Mouse (Mus musculus): ENCODE results near the gene Atp11a. TPM values are rescaled to one million over a fixed set of nuclear protein-coding genes. Genes with fewer than 3 reads are reported as not detected.
A peak's percentile ranks its signal among the peaks of the same experiment; 100 is the strongest.

Atp11a gene
- 0.02 and 0.03 TPM in 2 replicates for polyA plus RNA-seq (2012)

DNA sequence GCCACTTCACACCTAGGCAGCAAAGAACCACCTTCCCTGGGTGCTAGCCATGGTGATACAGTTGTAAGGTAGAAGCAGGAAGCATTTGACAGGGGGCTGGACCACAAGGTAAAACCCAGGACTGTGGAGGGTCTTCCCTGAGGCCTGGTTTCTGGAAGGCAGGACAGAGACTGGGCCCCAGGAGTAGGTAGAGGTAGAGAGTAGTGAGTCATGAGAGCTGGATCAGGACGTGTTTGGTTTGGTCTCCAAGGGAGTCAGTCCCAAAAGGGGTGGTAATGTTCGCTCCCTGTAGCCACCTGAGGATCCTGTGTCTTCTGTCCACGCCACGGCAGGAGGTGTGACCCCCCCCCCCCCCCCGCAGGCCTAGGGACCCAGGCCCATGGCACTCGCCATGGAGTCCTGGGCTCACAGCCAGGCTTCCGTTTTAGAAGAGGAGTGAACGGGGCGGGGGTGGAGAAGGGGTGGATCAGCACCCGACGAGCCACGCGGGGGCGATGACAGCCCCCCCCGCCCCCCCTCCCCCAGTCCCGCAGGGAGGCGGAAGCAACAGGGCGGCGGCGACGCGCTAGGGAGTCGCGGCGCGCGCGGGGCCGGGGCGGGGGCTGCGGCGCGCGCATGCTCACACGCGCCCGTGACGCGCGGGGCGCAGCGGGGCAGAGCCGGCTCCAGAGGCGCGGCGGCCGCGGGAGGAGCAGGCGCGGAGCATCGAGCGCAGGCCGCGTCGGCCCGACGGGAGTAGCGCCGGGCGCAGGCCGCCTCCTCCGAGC is at the start of gene Atp11a:
Gene Atp11a (plus strand): TSS at position 624 of the 767 bp plus-strand sequence.
- Histone ChIP-seq H3K27me3 (ENCODE audit: control insufficient read depth) (peaks cover 45% of the 10 kb centered on the region), H3K4me1 (ENCODE audit: control insufficient read depth) (peaks cover 6% of the 10 kb centered on the region; the same call in 1 of the 2 replicates), H3K36me3 (ENCODE audit: control insufficient read depth) (no peaks in the 10 kb centered on the region), H3K9me3 (ENCODE audit: control insufficient read depth, low read length) (no peaks in the 10 kb centered on the region), H3K4me3 (replicated peaks) (peak within 1 kb of the TSS; percentile 52)
- TF ChIP-seq GATA1 (IDR thresholded peaks at IDR 0.05; ENCODE audit: low read length) = no peak
- TF ChIP-seq TAL1 (IDR thresholded peaks at IDR 0.05; ENCODE audit: low read length) = no peak

DNA sequence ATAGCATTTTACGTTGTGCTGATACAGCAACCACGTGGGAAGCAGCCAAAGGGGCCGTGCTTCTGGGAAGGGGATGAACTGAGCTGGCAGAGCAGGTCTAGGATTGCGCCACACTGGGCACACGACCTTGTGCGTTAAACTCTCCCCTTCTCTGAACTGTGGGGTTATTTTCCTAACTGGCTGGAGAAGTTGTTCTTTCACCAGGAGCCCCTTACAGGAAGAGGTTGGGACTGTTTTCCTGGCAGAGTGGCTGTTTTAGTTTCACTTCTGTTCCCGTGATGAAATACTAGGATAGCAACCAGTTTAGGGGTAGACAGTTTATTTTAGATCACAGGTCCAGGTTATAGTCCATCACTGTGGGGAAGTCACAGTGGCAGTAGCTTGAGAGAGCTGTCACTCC is 45.2 kb upstream of the Atp11a start:
- TF ChIP-seq TAL1 (IDR thresholded peaks at IDR 0.05; ENCODE audit: low read length) (no peak), GATA1 (IDR thresholded peaks at IDR 0.05; ENCODE audit: low read length) (no peak)
- H3K27me3 ChIP-seq (ENCODE audit: control insufficient read depth) = peaks cover 4% of the 10 kb centered on the region; the same call in 1 of the 2 replicates
- no peaks in the 10 kb centered on the region for H3K4me1 ChIP-seq (ENCODE audit: control insufficient read depth)
- no peaks in the 10 kb centered on the region for H3K9me3 ChIP-seq (ENCODE audit: control insufficient read depth, low read length)
- no peak overlapping the region for H3K4me3 ChIP-seq (replicated peaks)
- H3K36me3 ChIP-seq (ENCODE audit: control insufficient read depth) = no peaks in the 10 kb centered on the region

DNA sequence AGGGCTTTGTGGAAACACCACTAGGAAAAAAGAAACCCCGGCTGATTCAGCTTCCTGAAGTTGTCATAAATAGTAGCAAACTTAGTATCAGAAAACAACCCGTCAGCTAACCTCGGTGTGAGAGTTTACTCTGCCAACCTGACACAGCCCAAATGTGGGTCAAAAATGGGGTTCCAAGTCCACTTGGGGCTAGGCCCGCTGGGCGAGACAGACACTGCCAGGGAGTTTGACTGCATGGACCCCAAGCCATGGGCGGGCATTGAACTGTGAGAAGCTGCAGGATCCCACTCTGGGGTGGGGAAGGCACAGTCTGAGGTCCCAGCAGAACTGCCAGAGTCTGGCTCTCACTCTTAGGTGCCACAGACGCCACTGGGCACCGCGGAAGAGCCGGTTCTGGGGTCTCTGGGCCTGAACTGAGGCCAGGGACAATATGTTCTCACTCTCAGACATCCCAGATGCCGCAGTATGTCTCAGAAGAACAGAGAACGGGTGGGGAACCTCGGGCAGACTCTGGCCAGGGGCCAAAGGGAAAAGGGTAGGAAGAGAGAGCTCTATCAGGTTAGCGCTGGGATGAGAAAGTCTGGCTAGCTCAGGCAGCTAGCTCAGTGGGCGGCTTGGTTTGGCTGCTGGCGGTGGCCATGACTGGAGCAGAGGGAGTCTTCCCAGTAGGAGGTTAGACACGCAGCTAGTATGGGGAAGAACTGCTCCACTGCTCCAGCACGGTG is 40.8 kb upstream of the Atp11a start:
- Histone ChIP-seq H3K36me3 (ENCODE audit: control insufficient read depth) (no peaks in the 10 kb centered on the region), H3K27me3 (ENCODE audit: control insufficient read depth) (no peaks in the 10 kb centered on the region), H3K9me3 (ENCODE audit: control insufficient read depth, low read length) (no peaks in the 10 kb centered on the region), H3K4me1 (ENCODE audit: control insufficient read depth) (no peaks in the 10 kb centered on the region), H3K4me3 (replicated peaks) (no peak overlapping the region)
- TF ChIP-seq TAL1 (IDR thresholded peaks at IDR 0.05; ENCODE audit: low read length) = no peak
- no peak for TF ChIP-seq GATA1 (IDR thresholded peaks at IDR 0.05; ENCODE audit: low read length)

DNA sequence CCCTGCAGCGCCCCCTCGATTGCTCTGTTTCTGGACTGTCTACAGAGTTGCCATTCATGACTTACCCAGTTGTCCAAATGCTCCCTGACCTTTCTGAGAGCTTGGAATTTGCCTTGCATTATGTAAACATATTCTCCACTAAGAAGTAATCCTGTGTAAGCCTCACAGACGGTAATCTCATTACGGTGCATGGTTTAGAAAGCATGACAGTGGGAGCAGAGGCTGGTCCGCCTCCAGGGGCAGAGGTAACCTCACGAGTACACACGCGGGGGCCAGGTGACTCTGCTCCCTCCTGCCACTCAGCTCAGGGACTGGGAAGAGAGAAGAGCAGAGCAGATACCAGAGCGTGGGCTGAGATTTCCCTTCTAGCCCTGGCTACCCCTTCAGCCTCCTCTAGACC is 37.7 kb upstream of the Atp11a start:
- Histone ChIP-seq H3K27me3 (ENCODE audit: control insufficient read depth) (no peaks in the 10 kb centered on the region), H3K9me3 (ENCODE audit: control insufficient read depth, low read length) (no peaks in the 10 kb centered on the region), H3K4me1 (ENCODE audit: control insufficient read depth) (no peaks in the 10 kb centered on the region), H3K36me3 (ENCODE audit: control insufficient read depth) (no peaks in the 10 kb centered on the region), H3K4me3 (replicated peaks) (no peak overlapping the region)
- TF ChIP-seq TAL1 (IDR thresholded peaks at IDR 0.05; ENCODE audit: low read length) = no peak
- no peak for TF ChIP-seq GATA1 (IDR thresholded peaks at IDR 0.05; ENCODE audit: low read length)

DNA sequence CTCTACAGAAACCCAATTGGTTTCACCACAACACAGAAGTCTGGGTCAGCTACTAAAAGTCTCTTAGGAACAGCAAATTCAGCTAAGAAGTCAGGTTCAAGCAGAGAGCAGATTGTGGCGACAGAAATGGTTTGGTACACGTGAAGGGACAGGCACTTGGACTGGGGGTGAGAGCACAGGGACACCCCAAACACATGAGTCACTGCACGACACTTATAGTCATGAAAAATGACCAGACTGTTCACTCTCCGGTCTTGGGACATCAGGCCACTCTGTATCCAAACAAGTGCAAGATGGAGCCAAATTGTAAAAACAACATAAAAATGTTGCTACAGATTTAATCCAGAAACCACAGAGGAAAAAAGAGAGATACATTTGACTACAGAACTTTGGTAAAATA is 28.2 kb upstream of the Atp11a start:
- peaks cover 3% of the 10 kb centered on the region; the same call in 1 of the 2 replicates for H3K27me3 ChIP-seq (ENCODE audit: control insufficient read depth)
- no peak overlapping the region for H3K4me3 ChIP-seq (replicated peaks)
- H3K36me3 ChIP-seq (ENCODE audit: control insufficient read depth) = no peaks in the 10 kb centered on the region
- no peaks in the 10 kb centered on the region for H3K9me3 ChIP-seq (ENCODE audit: control insufficient read depth, low read length)
- H3K4me1 ChIP-seq (ENCODE audit: control insufficient read depth) = no peaks in the 10 kb centered on the region
- TF ChIP-seq TAL1 (IDR thresholded peaks at IDR 0.05; ENCODE audit: low read length) = no peak
- TF ChIP-seq GATA1 (IDR thresholded peaks at IDR 0.05; ENCODE audit: low read length) = no peak

DNA sequence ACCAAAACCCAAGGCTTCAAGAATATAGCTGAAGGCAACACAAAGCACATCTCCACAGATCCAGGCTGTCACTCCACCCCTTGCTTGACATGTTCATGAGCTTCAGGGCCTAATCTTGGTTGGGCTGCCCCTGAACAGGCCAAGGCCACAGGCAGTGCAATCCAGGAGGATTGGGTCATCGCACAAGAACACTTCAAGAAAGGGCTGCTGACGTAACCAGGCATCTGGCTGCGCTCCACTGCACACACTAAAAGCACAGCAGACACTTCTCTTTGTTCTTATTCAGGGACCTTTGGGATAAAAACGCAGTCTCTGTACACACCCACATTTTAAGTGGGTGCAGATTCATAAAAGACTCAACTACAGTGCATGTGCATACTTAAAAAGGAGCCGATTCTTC is 26.0 kb upstream of the Atp11a start:
- Histone ChIP-seq H3K27me3 (ENCODE audit: control insufficient read depth) (no peaks in the 10 kb centered on the region; the same call in 1 of the 2 replicates), H3K4me1 (ENCODE audit: control insufficient read depth) (no peaks in the 10 kb centered on the region), H3K9me3 (ENCODE audit: control insufficient read depth, low read length) (no peaks in the 10 kb centered on the region), H3K36me3 (ENCODE audit: control insufficient read depth) (no peaks in the 10 kb centered on the region), H3K4me3 (replicated peaks) (no peak overlapping the region)
- TF ChIP-seq GATA1 (IDR thresholded peaks at IDR 0.05; ENCODE audit: low read length) (no peak), TAL1 (IDR thresholded peaks at IDR 0.05; ENCODE audit: low read length) (no peak)

DNA sequence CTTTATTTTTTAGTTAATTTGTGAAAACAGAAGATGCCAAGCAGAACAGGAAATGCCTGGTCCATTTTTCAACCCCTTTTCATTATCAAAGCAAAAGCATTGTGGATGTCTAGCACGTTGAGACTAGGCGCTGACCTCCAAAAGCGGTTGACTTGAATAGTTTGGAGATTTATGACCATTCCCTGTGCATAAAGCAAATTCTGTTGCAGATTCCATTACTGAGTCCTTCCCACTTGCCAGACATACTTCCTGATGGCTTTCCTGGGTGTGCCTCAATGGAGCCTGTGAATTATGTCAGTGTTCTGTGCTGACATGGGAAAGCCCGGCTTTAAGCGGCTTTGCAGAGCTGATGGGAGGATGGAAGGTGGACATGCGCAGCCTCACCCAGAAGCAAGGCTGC is 24.4 kb upstream of the Atp11a start:
- no peaks in the 10 kb centered on the region for H3K9me3 ChIP-seq (ENCODE audit: control insufficient read depth, low read length)
- H3K4me1 ChIP-seq (ENCODE audit: control insufficient read depth) = no peaks in the 10 kb centered on the region
- no peak overlapping the region for H3K4me3 ChIP-seq (replicated peaks)
- TF ChIP-seq TAL1 (IDR thresholded peaks at IDR 0.05; ENCODE audit: low read length) (no peak), GATA1 (IDR thresholded peaks at IDR 0.05; ENCODE audit: low read length) (no peak)
- no peaks in the 10 kb centered on the region for H3K36me3 ChIP-seq (ENCODE audit: control insufficient read depth)
- H3K27me3 ChIP-seq (ENCODE audit: control insufficient read depth) = no peaks in the 10 kb centered on the region; the same call in 1 of the 2 replicates

DNA sequence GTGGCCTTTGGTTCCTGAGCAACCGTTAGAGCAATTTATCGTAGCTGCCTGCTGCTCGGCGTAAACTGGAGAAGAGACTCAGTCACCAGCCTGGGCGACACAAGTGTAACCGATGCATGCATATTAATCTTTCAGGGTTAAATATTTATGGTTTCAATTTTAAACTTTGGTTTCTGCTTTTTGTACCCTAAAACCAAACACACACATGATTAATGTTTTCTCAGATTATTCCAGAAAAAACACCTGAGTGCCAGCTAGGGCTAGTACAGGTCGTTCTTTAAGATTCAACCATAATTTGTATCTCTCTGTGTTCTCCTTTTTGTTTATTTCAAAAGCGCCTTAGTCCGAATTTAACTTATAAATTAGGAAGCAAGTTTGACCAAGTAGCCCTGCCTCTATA is 17.7 kb upstream of the Atp11a start:
- Histone ChIP-seq H3K9me3 (ENCODE audit: control insufficient read depth, low read length) (no peaks in the 10 kb centered on the region; the same call in 1 of the 2 replicates), H3K4me3 (replicated peaks) (no peak overlapping the region), H3K36me3 (ENCODE audit: control insufficient read depth) (no peaks in the 10 kb centered on the region), H3K4me1 (ENCODE audit: control insufficient read depth) (no peaks in the 10 kb centered on the region), H3K27me3 (ENCODE audit: control insufficient read depth) (no peaks in the 10 kb centered on the region; the same call in 1 of the 2 replicates)
- TF ChIP-seq GATA1 (IDR thresholded peaks at IDR 0.05; ENCODE audit: low read length) = no peak
- no peak for TF ChIP-seq TAL1 (IDR thresholded peaks at IDR 0.05; ENCODE audit: low read length)

DNA sequence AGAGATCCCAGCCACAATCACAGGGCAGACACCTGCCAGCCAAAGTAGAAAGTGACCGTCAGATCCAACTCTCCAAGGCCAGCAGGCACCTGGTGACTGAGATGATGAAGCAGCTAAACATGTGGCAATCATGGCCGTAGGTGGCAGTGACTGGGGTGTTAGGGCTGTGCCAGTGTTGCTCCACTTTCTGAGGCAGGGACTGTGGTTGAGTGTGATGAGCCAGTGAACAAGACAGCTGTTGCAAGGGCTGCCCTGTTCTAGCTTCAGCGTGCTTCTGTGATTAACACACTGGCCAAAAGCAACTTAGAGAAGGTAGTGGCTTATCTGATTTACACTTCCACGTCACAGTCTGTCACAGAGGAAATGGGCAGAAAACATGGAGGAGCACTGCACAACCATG is 13.4 kb upstream of the Atp11a start:
- peaks cover 8% of the 10 kb centered on the region; the same call in 1 of the 2 replicates for H3K9me3 ChIP-seq (ENCODE audit: control insufficient read depth, low read length)
- TF ChIP-seq GATA1 (IDR thresholded peaks at IDR 0.05; ENCODE audit: low read length) (no peak), TAL1 (IDR thresholded peaks at IDR 0.05; ENCODE audit: low read length) (no peak)
- H3K4me1 ChIP-seq (ENCODE audit: control insufficient read depth) = no peaks in the 10 kb centered on the region
- peaks cover 7% of the 10 kb centered on the region; the same call in 1 of the 2 replicates for H3K27me3 ChIP-seq (ENCODE audit: control insufficient read depth)
- H3K36me3 ChIP-seq (ENCODE audit: control insufficient read depth) = no peaks in the 10 kb centered on the region
- H3K4me3 ChIP-seq (replicated peaks) = no peak overlapping the region

All from erythroblast, embryonic 14.5 days (primary cell).